Mouse (Mus musculus): ENCODE results near the gene Ptrh1. TPM values are rescaled to one million over a fixed set of nuclear protein-coding genes. Genes with fewer than 3 reads are reported as not detected.

Ptrh1 gene
- polyA plus RNA-seq, 1 experiment from 2014 or later, result 1.2 TPM

DNA sequence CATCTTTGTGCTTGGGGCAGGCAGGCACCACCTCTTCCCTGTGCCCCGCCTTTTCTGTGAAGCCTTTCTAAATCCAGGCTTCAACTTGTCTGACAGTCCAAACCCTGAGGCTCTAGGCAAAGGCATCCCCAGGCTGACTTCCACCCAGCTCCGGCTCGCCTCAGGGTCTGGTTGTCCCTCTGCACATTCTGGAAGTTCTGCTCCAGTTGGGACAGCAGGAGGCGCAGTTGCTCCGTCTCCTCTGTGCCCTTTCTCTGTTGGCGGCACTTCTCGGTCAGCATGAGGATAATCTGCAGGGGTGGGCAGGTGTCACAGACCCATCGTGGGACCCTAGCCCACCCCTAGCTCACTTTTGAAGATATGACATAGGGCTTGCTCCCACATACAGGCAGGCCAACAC lies 3.5 kb downstream of the Ptrh1 start:
- Histone ChIP-seq H3K4me3 (ENCODE audit: low read depth, low read length) (no peak overlapping the region), H3K9me3 (replicated peaks; ENCODE audit: control insufficient read depth, low read length) (no peaks in the 10 kb centered on the region), H3K4me1 (ENCODE audit: control insufficient read depth, low read depth, low read length) (peaks cover 11% of the 10 kb centered on the region), H3K9ac (ENCODE audit: low read depth, low read length) (no peak overlapping the region), H3K36me3 (ENCODE audit: control insufficient read depth, insufficient read depth) (no peaks in the 10 kb centered on the region), H3K27me3 (ENCODE audit: control insufficient read depth, insufficient read depth, low read depth, low read length) (no peaks in the 10 kb centered on the region), H3K4me2 (ENCODE audit: low read depth, low read length) (no peak overlapping the region), H3K27ac (ENCODE audit: low read length) (no peak overlapping the region)
- no peak for ATAC-seq (ENCODE audit: low read depth)
- 25% methylated on average over 8 of the region's 8 CpGs for WGBS (ENCODE audit: insufficient replicate concordance)

DNA sequence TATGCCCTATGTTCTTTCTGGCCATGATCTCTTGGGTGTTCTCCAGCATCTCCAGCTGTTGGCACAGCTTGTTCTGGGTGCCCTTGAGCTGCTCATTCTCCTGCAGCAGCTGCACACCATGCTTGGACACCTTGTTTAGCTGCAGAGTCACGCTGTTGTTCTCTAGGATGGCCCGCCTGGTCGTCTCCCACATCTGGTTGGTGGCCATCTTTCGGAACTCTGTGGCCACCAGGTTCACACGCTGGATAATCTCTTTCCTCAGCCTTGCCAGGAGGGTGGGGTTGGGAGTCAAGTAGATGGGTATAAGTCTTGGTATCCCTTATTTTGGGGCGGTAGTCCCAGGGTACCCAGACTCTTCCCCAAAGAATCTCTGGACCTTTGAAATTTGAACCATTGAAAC lies 4.1 kb downstream of the Ptrh1 start:
- WGBS (ENCODE audit: insufficient replicate concordance), result 67% methylated on average over 6 of the region's 6 CpGs
- ATAC-seq (ENCODE audit: low read depth), result no peak
- no peaks in the 10 kb centered on the region for H3K36me3 ChIP-seq (ENCODE audit: control insufficient read depth, insufficient read depth)
- H3K9me3 ChIP-seq (replicated peaks; ENCODE audit: control insufficient read depth, low read length), result no peaks in the 10 kb centered on the region
- peaks cover 11% of the 10 kb centered on the region for H3K4me1 ChIP-seq (ENCODE audit: control insufficient read depth, low read depth, low read length)
- no peak overlapping the region for H3K27ac ChIP-seq (ENCODE audit: low read length)
- no peak overlapping the region for H3K9ac ChIP-seq (ENCODE audit: low read depth, low read length)
- no peak overlapping the region for H3K4me2 ChIP-seq (ENCODE audit: low read depth, low read length)
- no peaks in the 10 kb centered on the region for H3K27me3 ChIP-seq (ENCODE audit: control insufficient read depth, insufficient read depth, low read depth, low read length)
- no peak overlapping the region for H3K4me3 ChIP-seq (ENCODE audit: low read depth, low read length)

DNA sequence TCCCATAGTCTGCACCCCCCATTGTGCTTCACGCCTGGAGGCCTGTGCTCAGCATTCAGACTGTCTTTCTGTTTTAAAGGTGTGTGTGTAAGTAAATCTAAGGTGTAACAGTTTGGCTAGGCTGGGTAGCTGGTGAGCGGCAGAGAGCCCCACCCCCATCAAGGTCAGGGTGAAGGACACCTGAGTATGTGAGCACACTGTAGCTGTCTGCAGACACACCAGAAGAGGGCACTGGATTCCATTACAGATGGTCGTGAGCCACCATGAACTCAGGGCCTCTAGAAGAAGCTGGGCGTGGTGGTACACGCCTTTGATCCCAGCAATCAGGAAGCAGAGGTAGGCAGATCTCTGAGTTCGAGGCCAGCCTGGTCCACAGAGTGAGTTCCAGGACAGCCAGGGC lies 6.1 kb downstream of the Ptrh1 start:
- Histone ChIP-seq H3K9ac (ENCODE audit: low read depth, low read length) (no peak overlapping the region), H3K36me3 (ENCODE audit: control insufficient read depth, insufficient read depth) (no peaks in the 10 kb centered on the region), H3K4me3 (ENCODE audit: low read depth, low read length) (no peak overlapping the region), H3K9me3 (replicated peaks; ENCODE audit: control insufficient read depth, low read length) (no peaks in the 10 kb centered on the region), H3K4me2 (ENCODE audit: low read depth, low read length) (no peak overlapping the region), H3K27ac (ENCODE audit: low read length) (no peak overlapping the region), H3K27me3 (ENCODE audit: control insufficient read depth, insufficient read depth, low read depth, low read length) (no peaks in the 10 kb centered on the region), H3K4me1 (ENCODE audit: control insufficient read depth, low read depth, low read length) (no peaks in the 10 kb centered on the region)
- 41% methylated on average over 6 of the region's 6 CpGs for WGBS (ENCODE audit: insufficient replicate concordance)
- no peak for ATAC-seq (ENCODE audit: low read depth)

DNA sequence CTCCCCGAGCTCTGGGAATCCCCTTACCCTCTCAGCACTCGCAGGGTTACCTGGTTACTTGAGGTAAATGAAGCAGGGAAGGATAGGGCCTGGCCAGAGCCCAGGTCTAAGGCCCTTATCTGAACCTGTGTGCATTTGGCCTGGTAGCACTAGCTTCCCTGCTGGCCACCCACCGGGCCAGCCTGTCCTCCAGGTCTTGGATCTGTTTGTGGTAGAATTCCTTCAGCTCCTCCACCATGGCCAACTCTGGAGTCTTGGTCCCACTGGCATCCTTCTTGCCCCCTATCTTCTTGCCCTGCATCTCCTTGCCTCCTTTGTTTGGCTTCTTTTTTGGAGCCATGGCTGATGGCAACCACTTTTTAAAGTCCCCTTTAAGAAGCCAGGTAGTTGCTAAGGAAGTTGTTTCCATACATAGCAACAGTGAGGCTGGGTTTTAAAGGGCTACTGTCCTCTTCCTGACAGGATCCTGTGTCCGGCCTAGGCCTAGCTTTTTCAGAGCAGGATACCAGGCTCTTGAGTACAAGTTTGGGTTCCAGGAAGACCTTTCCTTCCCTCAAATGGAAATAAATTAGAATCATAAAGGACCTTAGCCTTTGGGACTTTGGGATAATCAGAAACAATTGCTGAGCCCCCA lies 8.6 kb downstream of the Ptrh1 start, which contains the start of gene Cfap157:
TSS of gene Cfap157 (minus strand) at position 381 of the 634 bp plus-strand sequence.
- no peaks in the 10 kb centered on the region for H3K9me3 ChIP-seq (replicated peaks; ENCODE audit: control insufficient read depth, low read length)
- H3K4me3 ChIP-seq (ENCODE audit: low read depth, low read length), result no peak within 1 kb of the TSS
- no peaks in the 10 kb centered on the region for H3K4me1 ChIP-seq (ENCODE audit: control insufficient read depth, low read depth, low read length)
- no peaks in the 10 kb centered on the region for H3K36me3 ChIP-seq (ENCODE audit: control insufficient read depth, insufficient read depth)
- H3K9ac ChIP-seq (ENCODE audit: low read depth, low read length), result no peak within 1 kb of the TSS
- H3K27ac ChIP-seq (ENCODE audit: low read length), result no peak within 1 kb of the TSS
- WGBS (ENCODE audit: insufficient replicate concordance), result 42% methylated on average over 4 of the region's 4 CpGs
- no peak within 1 kb of the TSS for H3K4me2 ChIP-seq (ENCODE audit: low read depth, low read length)
- H3K27me3 ChIP-seq (ENCODE audit: control insufficient read depth, insufficient read depth, low read depth, low read length), result no peaks in the 10 kb centered on the region
- ATAC-seq (ENCODE audit: low read depth), result no peak

DNA sequence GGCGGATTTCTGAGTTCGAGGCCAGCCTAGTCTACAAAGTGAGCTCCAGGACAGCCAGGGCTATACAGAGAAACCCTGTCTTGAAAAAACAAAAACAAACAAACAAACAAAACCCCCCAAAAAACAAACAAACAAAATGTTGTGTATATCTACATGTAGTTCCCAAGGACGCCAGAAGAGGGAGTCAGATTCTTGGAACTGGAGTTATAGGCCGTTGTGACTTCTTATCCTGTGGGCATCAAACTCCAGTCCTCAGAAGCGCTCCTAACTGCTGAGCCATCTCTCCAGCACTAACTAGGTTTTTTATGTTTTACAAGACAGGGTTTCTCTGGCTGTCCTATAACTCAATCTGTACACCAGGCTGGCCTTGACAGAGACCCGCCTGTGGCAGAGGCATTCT lies 11.6 kb downstream of the Ptrh1 start:
- Histone ChIP-seq H3K9me3 (replicated peaks; ENCODE audit: control insufficient read depth, low read length) (no peaks in the 10 kb centered on the region), H3K27me3 (ENCODE audit: control insufficient read depth, insufficient read depth, low read depth, low read length) (no peaks in the 10 kb centered on the region), H3K36me3 (ENCODE audit: control insufficient read depth, insufficient read depth) (no peaks in the 10 kb centered on the region), H3K4me1 (ENCODE audit: control insufficient read depth, low read depth, low read length) (no peaks in the 10 kb centered on the region), H3K4me3 (ENCODE audit: low read depth, low read length) (no peak overlapping the region), H3K27ac (ENCODE audit: low read length) (no peak overlapping the region), H3K9ac (ENCODE audit: low read depth, low read length) (no peak overlapping the region), H3K4me2 (ENCODE audit: low read depth, low read length) (no peak overlapping the region)
- no peak for ATAC-seq (ENCODE audit: low read depth)
- WGBS (ENCODE audit: insufficient replicate concordance), result 50% methylated on average over 6 of the region's 6 CpGs

DNA sequence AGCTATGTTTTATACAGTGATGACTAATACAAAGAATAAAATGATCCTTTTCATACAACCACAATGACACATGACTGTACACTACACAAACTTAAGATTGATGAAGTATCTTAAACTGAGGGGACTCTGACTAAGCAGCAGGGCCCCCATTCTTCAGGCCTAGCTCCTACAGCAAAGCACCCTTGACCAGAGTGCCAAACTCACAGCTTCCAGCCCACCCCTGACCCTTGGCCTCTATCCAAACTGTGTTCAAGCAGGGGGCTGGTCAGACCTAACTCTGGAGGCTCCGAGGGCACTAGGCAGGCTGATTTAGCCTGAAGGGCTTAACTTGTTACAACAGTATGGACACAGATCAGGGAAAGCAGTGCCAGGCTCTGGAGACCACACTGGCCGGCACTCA lies 13.0 kb downstream of the Ptrh1 start:
- no peak; the same call in 1 of the 2 replicates for ATAC-seq (ENCODE audit: low read depth)
- Histone ChIP-seq H3K9me3 (replicated peaks; ENCODE audit: control insufficient read depth, low read length) (no peaks in the 10 kb centered on the region), H3K4me1 (ENCODE audit: control insufficient read depth, low read depth, low read length) (no peaks in the 10 kb centered on the region), H3K9ac (ENCODE audit: low read depth, low read length) (no peak overlapping the region), H3K27ac (ENCODE audit: low read length) (no peak overlapping the region), H3K4me2 (ENCODE audit: low read depth, low read length) (no peak overlapping the region), H3K36me3 (ENCODE audit: control insufficient read depth, insufficient read depth) (no peaks in the 10 kb centered on the region), H3K4me3 (ENCODE audit: low read depth, low read length) (no peak overlapping the region), H3K27me3 (ENCODE audit: control insufficient read depth, insufficient read depth, low read depth, low read length) (no peaks in the 10 kb centered on the region)
- WGBS (ENCODE audit: insufficient replicate concordance), result 58% methylated on average over 2 of the region's 2 CpGs

GRCm38 (mm10) chr2:32791297-32791696 lies 15.7 kb downstream of the Ptrh1 start:
- Histone ChIP-seq H3K4me1 (ENCODE audit: control insufficient read depth, low read depth, low read length) (no peaks in the 10 kb centered on the region), H3K27me3 (ENCODE audit: control insufficient read depth, insufficient read depth, low read depth, low read length) (no peaks in the 10 kb centered on the region), H3K27ac (ENCODE audit: low read length) (no peak overlapping the region), H3K9me3 (replicated peaks; ENCODE audit: control insufficient read depth, low read length) (no peaks in the 10 kb centered on the region), H3K9ac (ENCODE audit: low read depth, low read length) (no peak overlapping the region), H3K36me3 (ENCODE audit: control insufficient read depth, insufficient read depth) (no peaks in the 10 kb centered on the region), H3K4me2 (ENCODE audit: low read depth, low read length) (no peak overlapping the region), H3K4me3 (ENCODE audit: low read depth, low read length) (no peak overlapping the region)
- 72% methylated on average over 6 of the region's 6 CpGs for WGBS (ENCODE audit: insufficient replicate concordance)
- ATAC-seq (ENCODE audit: low read depth), result no peak

- no peak overlapping the region for H3K9ac ChIP-seq (ENCODE audit: low read depth, low read length)
- no peaks in the 10 kb centered on the region for H3K27me3 ChIP-seq (ENCODE audit: control insufficient read depth, insufficient read depth, low read depth, low read length)
- H3K9me3 ChIP-seq (replicated peaks; ENCODE audit: control insufficient read depth, low read length), result no peaks in the 10 kb centered on the region
- no peaks in the 10 kb centered on the region for H3K4me1 ChIP-seq (ENCODE audit: control insufficient read depth, low read depth, low read length)
- H3K36me3 ChIP-seq (ENCODE audit: control insufficient read depth, insufficient read depth), result no peaks in the 10 kb centered on the region
- 82% methylated on average over 13 of the region's 13 CpGs for WGBS (ENCODE audit: insufficient replicate concordance)
- no peak for ATAC-seq (ENCODE audit: low read depth)
- H3K4me2 ChIP-seq (ENCODE audit: low read depth, low read length), result no peak overlapping the region
- H3K4me3 ChIP-seq (ENCODE audit: low read depth, low read length), result no peak overlapping the region
- no peak overlapping the region for H3K27ac ChIP-seq (ENCODE audit: low read length)
Observed at GRCm38 (mm10) chr2:32795748-32796418, 20.3 kb downstream of the Ptrh1 start.

DNA sequence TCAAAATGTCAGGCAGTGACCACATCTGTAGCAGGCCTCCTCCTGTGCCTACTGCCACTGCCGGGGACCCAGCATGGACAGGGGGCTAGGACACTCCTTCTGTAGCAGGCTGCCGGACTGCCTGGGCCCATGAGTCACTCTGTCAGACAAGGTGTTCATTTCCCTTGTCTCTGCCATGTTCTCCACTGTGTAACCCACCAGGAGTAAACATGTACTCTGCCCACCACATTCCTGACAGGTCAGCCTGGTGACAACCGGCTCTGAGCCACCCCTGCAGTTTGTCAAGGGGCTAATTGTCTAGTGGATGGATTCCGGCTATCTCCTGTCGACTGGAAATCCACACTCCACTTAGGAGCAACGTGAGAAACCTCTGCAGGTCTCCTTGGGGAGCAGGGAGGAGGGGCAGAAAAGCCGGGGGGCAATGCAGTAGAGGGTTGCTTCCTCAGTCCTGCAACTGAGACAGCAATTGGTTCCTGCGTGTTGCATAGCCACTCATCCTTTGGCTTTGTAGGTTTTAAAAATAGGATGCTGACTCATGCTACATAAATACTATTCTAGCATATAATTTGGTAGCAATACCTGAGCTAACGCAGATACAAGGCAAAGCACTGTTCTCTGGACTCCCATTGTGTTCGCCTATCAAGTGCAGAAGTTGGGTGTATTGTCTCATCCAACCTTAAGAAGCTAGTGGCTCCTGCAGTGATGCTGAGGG lies 22.8 kb downstream of the Ptrh1 start:
- no peak overlapping the region for H3K4me2 ChIP-seq (ENCODE audit: low read depth, low read length)
- 54% methylated on average over 10 of the region's 10 CpGs for WGBS (ENCODE audit: insufficient replicate concordance)
- H3K27ac ChIP-seq (ENCODE audit: low read length), result no peak overlapping the region
- no peak; the same call in 1 of the 2 replicates for ATAC-seq (ENCODE audit: low read depth)
- H3K27me3 ChIP-seq (ENCODE audit: control insufficient read depth, insufficient read depth, low read depth, low read length), result no peaks in the 10 kb centered on the region
- H3K9ac ChIP-seq (ENCODE audit: low read depth, low read length), result no peak overlapping the region
- no peaks in the 10 kb centered on the region for H3K36me3 ChIP-seq (ENCODE audit: control insufficient read depth, insufficient read depth)
- no peaks in the 10 kb centered on the region for H3K4me1 ChIP-seq (ENCODE audit: control insufficient read depth, low read depth, low read length)
- no peak overlapping the region for H3K4me3 ChIP-seq (ENCODE audit: low read depth, low read length)
- no peaks in the 10 kb centered on the region for H3K9me3 ChIP-seq (replicated peaks; ENCODE audit: control insufficient read depth, low read length)

Measured in liver, embryonic 16.5 days (tissue).